Mouse (Mus musculus) hindbrain, embryonic 13.5 days (tissue): Measurements from ENCODE around the gene Zfp644. TPM values are rescaled to one million over a fixed set of nuclear protein-coding genes. Genes with fewer than 3 reads are reported as not detected.

Experiments
- ATAC-seq: fragments of 200-750 bp; cut with Nextera tagmentation; 2 replicates; pipeline ENCODE4 v1.8.0; 2017; ENCODE audit warnings: moderate TSS enrichment; ENCODE audit not compliant: low FRiP score
- H3K27ac ChIP-seq: fragments of 300-500 bp; sonication (generic); 2 replicates; pipeline ENCODE4 v1.5.1; 2015; ENCODE audit warnings: inconsistent platforms, mild to moderate bottlenecking, moderate library complexity
- H3K27me3 ChIP-seq: fragments of 300-500 bp; sonication (generic); 2 replicates; pipeline ENCODE4 v1.6.1; 2015; ENCODE audit warnings: mild to moderate bottlenecking, inconsistent platforms
- H3K36me3 ChIP-seq: fragments of 300-500 bp; sonication (generic); 2 replicates; pipeline ENCODE4 v1.6.1; 2015; ENCODE audit warnings: mild to moderate bottlenecking, inconsistent platforms
- H3K4me1 ChIP-seq: fragments of 300-500 bp; sonication (generic); replicated peaks from 2 replicates; pipeline ENCODE4 v1.6.1; 2015; ENCODE audit warnings: inconsistent platforms
- H3K4me2 ChIP-seq: fragments of 300-500 bp; sonication (generic); 2 replicates; pipeline ENCODE4 v1.6.1; 2015; ENCODE audit warnings: inconsistent platforms, mild to moderate bottlenecking, moderate library complexity
- H3K4me3 ChIP-seq: fragments of 300-500 bp; sonication (generic); 2 replicates; pipeline ENCODE4 v1.5.1; 2015; ENCODE audit warnings: mild to moderate bottlenecking, inconsistent platforms
- H3K9ac ChIP-seq: fragments of 300-500 bp; sonication (generic); 2 replicates; pipeline ENCODE4 v1.6.1; 2015; ENCODE audit warnings: mild to moderate bottlenecking, inconsistent platforms
- H3K9me3 ChIP-seq: fragments of 300-500 bp; sonication (generic); 2 replicates; pipeline ENCODE4 v1.6.1; 2016; ENCODE audit warnings: inconsistent platforms
- WGBS: fragments of 180-500 bp; shearing (Covaris S2); methylation state at CpG from one replicate; pipeline ENCODE4 v1.1.7; 2015; 5-methylcytosine and 5-hydroxymethylcytosine counted together
- polyA plus RNA-seq: library from polyadenylated mRNA; unstranded; fragments of >200 nt; fragmentation: Nextera tagmentation; extraction: Ambion mirVana; gene quantifications from 2 replicates; pipeline ENCODE4 v1.2.1, GENCODE M21; 2015

Gene Zfp644
- polyA plus RNA-seq, 1 experiment from 2014 or later, result 82.1 TPM

- Histone ChIP-seq H3K9me3 (no peaks in the 10 kb centered on the region), H3K4me3 (no peak overlapping the region), H3K9ac (no peak overlapping the region), H3K4me1 (peaks cover 3% of the 10 kb centered on the region; the same call in 1 of the 2 replicates), H3K27me3 (no peaks in the 10 kb centered on the region), H3K4me2 (no peak overlapping the region), H3K27ac (no peak overlapping the region), H3K36me3 (peaks cover 3% of the 10 kb centered on the region; the same call in 1 of the 2 replicates)
- no peak for ATAC-seq
Observed at GRCm38 (mm10) chr5:106649995-106650394, 47.1 kb downstream of the Zfp644 start.

DNA sequence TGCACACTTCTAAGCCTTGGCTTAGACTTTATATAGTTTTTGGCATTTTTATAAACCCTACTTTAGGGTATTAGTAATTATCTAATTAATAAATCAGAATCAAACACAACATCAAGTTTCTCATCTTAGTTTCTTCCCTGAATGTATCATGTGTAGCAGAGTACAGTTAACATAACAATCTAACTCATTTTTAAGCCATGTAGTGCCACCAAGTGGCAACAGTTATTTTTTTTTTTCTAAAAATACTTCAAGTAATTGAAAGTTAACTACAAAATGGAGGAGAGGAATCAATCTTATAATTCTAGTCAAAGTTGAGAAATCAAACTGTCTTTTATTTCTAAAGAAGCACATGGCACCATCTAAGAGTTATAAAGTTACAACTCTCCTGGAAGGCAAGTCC is 47.6 kb downstream of the Zfp644 start:
- Histone ChIP-seq H3K9me3 (no peaks in the 10 kb centered on the region), H3K9ac (no peak overlapping the region), H3K27ac (no peak overlapping the region), H3K4me3 (no peak overlapping the region), H3K27me3 (no peaks in the 10 kb centered on the region), H3K36me3 (no peaks in the 10 kb centered on the region), H3K4me2 (no peak overlapping the region), H3K4me1 (peaks cover 3% of the 10 kb centered on the region; the same call in 1 of the 2 replicates)
- no peak for ATAC-seq

- Histone ChIP-seq H3K9me3 (no peaks in the 10 kb centered on the region), H3K9ac (no peak overlapping the region), H3K27me3 (no peaks in the 10 kb centered on the region), H3K4me1 (peaks cover 3% of the 10 kb centered on the region; the same call in 1 of the 2 replicates), H3K36me3 (no peaks in the 10 kb centered on the region), H3K4me3 (no peak overlapping the region), H3K27ac (no peak overlapping the region), H3K4me2 (no peak overlapping the region)
- WGBS, result 93% methylated on average over 4 of the region's 4 CpGs
- no peak for ATAC-seq
Observed at GRCm38 (mm10) chr5:106643434-106643833, 53.7 kb downstream of the Zfp644 start.

DNA sequence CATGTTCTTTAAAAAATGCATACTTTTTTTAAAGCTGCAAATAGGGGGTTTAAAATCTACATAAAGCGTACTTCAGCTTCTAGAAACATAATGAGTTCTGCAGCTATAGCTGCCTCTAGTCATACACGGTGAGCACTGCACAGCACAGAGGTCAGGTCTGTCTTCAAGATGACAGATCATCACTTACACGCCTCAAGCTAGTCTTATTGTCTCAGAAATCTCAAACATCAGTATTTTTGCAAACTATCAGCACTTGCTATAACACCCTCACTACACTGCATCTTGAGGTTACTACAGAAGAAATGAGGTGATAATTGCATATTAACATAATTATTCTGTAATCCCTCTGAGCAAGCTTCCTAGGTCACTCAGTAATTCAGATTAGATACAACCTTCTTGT is 55.2 kb downstream of the Zfp644 start:
- ATAC-seq, result no peak
- WGBS, result 70% methylated on average over 3 of the region's 3 CpGs
- H3K4me1 ChIP-seq, result peaks cover 3% of the 10 kb centered on the region; the same call in 1 of the 2 replicates
- H3K36me3 ChIP-seq, result peaks cover 14% of the 10 kb centered on the region
- H3K27ac ChIP-seq, result no peak overlapping the region
- no peaks in the 10 kb centered on the region for H3K27me3 ChIP-seq
- no peak overlapping the region for H3K9ac ChIP-seq
- H3K4me3 ChIP-seq, result no peak overlapping the region
- no peaks in the 10 kb centered on the region for H3K9me3 ChIP-seq
- H3K4me2 ChIP-seq, result no peak overlapping the region

DNA sequence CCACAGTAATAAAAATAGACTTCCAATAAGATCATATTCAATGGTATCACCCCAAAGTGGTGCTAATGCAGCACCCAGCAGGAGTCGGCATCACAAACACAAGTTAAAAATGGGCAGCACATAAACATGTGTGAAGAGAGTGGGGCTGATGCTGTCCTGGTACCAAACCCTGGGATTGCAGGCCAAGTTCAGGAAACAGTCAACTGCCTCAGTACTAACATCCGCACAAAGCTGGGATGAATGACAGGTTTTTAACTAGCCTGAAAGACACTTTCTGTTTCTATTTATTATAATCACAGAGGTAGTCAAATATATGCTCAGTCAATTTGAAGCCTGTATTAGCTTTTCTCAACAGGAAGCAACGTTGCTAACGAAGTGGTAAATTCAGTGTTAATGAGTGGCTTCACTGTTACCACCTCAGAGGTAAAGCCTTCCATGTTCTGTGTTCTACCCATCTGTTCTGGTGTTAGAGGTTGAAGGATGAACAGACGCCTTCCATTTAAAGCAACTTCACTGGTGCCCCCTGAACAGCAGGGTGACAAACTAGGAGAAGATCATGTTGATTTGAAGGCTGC is 56.8 kb downstream of the Zfp644 start:
- WGBS, result 65% methylated on average over 5 of the region's 5 CpGs

DNA sequence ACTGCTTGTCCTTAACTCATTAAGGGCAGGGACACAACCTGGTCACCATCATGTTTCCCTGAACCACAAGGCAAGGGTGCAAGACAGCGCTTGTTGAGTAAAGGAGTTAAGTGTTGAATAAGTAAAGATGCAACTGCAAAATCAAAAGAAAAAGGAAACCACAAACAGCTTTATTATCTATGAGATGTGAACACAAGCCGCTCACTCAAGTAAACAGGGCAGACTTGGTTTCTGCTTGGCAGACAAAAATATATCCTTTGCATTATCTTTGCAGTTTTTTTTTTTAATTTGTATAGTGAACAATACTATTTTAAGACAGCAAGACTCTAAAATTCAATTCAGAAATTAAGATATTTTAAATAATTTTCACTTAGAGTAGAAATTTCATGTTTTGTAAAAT is 57.5 kb downstream of the Zfp644 start:
- no peak overlapping the region for H3K4me3 ChIP-seq
- H3K4me1 ChIP-seq, result no peaks in the 10 kb centered on the region
- H3K36me3 ChIP-seq, result peaks cover 37% of the 10 kb centered on the region
- WGBS, result 95% methylated on average over 2 of the region's 2 CpGs
- no peak overlapping the region for H3K9ac ChIP-seq
- H3K27me3 ChIP-seq, result no peaks in the 10 kb centered on the region
- no peak overlapping the region for H3K27ac ChIP-seq
- no peak for ATAC-seq
- H3K4me2 ChIP-seq, result no peak overlapping the region
- no peaks in the 10 kb centered on the region for H3K9me3 ChIP-seq

More for the DNA sequence above, 56.8 kb downstream of the Zfp644 start:
- Histone ChIP-seq H3K4me2 (no peak overlapping the region), H3K36me3 (peaks cover 30% of the 10 kb centered on the region), H3K27ac (no peak overlapping the region), H3K9ac (no peak overlapping the region), H3K4me1 (no peaks in the 10 kb centered on the region), H3K27me3 (no peaks in the 10 kb centered on the region), H3K9me3 (no peaks in the 10 kb centered on the region), H3K4me3 (no peak overlapping the region)
- no peak for ATAC-seq

- WGBS, result 90% methylated on average over 13 of the region's 13 CpGs
- Histone ChIP-seq H3K9ac (no peak overlapping the region), H3K27ac (no peak overlapping the region), H3K36me3 (peaks cover 43% of the 10 kb centered on the region), H3K4me2 (no peak overlapping the region), H3K27me3 (no peaks in the 10 kb centered on the region), H3K4me1 (0 out of 2 replicates have a peak, but pooled peaks cover 1% of the 10 kb centered on the region), H3K9me3 (no peaks in the 10 kb centered on the region), H3K4me3 (no peak overlapping the region)
- ATAC-seq, result no peak
Observed at GRCm38 (mm10) chr5:106636423-106636946, 60.6 kb downstream of the Zfp644 start.

GRCm38 (mm10) chr5:106628369-106629149 is 68.5 kb downstream of the Zfp644 start:
- Histone ChIP-seq H3K9ac (no peak overlapping the region), H3K9me3 (no peaks in the 10 kb centered on the region), H3K27me3 (no peaks in the 10 kb centered on the region)

DNA sequence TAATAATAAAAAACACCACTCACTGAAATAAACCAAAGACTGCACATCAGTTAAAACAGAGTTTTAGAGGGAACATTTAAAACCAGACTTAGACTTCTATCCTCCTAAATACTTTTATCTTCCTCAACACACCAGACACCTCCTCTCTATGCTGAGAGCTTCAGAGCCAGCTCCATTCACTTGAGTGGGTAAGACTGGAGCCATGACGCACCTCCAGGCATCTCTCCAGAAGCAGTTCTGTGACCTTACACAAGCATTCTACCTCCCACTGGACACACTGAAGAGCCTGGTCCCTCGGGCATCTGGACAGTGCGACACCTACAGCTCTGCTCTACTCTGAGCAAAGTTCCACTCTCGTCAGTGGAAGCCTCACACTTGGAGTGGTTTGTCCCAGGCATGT is 73.8 kb downstream of the Zfp644 start:
- H3K9me3 ChIP-seq, result no peaks in the 10 kb centered on the region
- no peak overlapping the region for H3K27ac ChIP-seq
- H3K4me2 ChIP-seq, result no peak overlapping the region
- no peak overlapping the region for H3K4me3 ChIP-seq
- no peak overlapping the region for H3K9ac ChIP-seq
- WGBS, result 92% methylated on average over 4 of the region's 4 CpGs
- no peaks in the 10 kb centered on the region for H3K27me3 ChIP-seq
- H3K36me3 ChIP-seq, result peaks cover 18% of the 10 kb centered on the region
- no peak for ATAC-seq
- H3K4me1 ChIP-seq, result peaks cover 2% of the 10 kb centered on the region; the same call in 1 of the 2 replicates

More at GRCm38 (mm10) chr5:106628369-106629149, 68.5 kb downstream of the Zfp644 start:
- Histone ChIP-seq H3K36me3 (peaks cover 12% of the 10 kb centered on the region), H3K4me3 (no peak overlapping the region), H3K4me1 (peaks cover 7% of the 10 kb centered on the region; the same call in 1 of the 2 replicates), H3K4me2 (no peak overlapping the region), H3K27ac (no peak overlapping the region)
- 76% methylated on average over 8 of the region's 8 CpGs for WGBS
- ATAC-seq, result no peak

DNA sequence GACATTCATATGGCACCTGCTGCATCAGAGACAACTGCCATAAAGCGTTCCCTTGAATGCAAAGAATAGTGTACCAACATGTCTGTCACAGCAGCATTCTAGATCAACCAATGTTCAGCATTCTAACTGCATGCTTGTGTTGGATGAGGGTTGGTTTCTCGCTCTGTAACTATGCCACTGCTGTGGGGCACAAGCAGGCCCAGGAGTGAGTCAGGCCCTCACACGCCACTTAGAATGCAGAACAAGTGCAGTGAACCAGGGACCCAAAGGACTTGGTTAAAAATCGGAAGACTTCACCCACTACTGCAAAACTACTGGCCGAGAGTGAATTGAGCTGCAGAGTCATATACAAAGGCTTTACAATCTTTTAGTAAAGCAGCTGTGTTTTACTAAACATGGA is 74.9 kb downstream of the Zfp644 start:
- Histone ChIP-seq H3K4me2 (no peak overlapping the region), H3K4me3 (no peak overlapping the region), H3K27ac (no peak overlapping the region), H3K27me3 (no peaks in the 10 kb centered on the region), H3K4me1 (no peaks in the 10 kb centered on the region), H3K9me3 (no peaks in the 10 kb centered on the region), H3K36me3 (peaks cover 18% of the 10 kb centered on the region), H3K9ac (no peak overlapping the region)
- no peak for ATAC-seq
- WGBS, result 94% methylated on average over 5 of the region's 5 CpGs

DNA sequence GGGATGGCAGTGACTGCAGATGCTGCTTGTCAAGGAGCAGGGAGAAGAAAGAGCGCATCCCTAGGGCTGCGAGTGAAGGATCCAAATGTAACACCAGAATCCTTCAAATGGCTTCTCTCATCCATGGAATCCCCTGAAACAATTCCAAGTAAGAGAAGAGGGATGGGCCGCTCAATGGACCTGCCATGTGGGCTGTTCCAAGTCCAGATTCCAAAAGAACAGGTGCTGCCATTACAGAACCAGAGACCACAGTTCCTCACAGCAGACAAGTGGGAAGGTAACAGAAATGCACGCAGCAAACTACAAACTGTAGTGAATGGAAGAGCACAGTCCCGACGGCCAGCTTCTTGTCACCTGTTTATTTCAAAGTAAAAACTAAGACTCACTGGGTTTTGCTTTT is 76.6 kb downstream of the Zfp644 start:
- ATAC-seq, result no peak
- Histone ChIP-seq H3K9ac (no peak overlapping the region), H3K4me1 (no peaks in the 10 kb centered on the region), H3K9me3 (no peaks in the 10 kb centered on the region), H3K4me2 (no peak overlapping the region), H3K27ac (no peak overlapping the region), H3K27me3 (no peaks in the 10 kb centered on the region), H3K36me3 (peaks cover 18% of the 10 kb centered on the region), H3K4me3 (no peak overlapping the region)
- WGBS, result 94% methylated on average over 6 of the region's 6 CpGs

- WGBS, result 95% methylated on average over 2 of the region's 2 CpGs
- no peak for ATAC-seq
Observed at GRCm38 (mm10) chr5:106615006-106615405, 82.1 kb downstream of the Zfp644 start.

More at GRCm38 (mm10) chr5:106615006-106615405, 82.1 kb downstream of the Zfp644 start:
- no peak overlapping the region for H3K4me2 ChIP-seq
- H3K4me3 ChIP-seq, result no peak overlapping the region
- H3K27ac ChIP-seq, result no peak overlapping the region
- H3K4me1 ChIP-seq, result no peaks in the 10 kb centered on the region
- peaks cover 9% of the 10 kb centered on the region for H3K36me3 ChIP-seq
- no peak overlapping the region for H3K9ac ChIP-seq
- no peaks in the 10 kb centered on the region for H3K27me3 ChIP-seq
- H3K9me3 ChIP-seq, result no peaks in the 10 kb centered on the region
